Mouse (Mus musculus): ENCODE measurements around the gene Lig4.

Gene Lig4

DNA sequence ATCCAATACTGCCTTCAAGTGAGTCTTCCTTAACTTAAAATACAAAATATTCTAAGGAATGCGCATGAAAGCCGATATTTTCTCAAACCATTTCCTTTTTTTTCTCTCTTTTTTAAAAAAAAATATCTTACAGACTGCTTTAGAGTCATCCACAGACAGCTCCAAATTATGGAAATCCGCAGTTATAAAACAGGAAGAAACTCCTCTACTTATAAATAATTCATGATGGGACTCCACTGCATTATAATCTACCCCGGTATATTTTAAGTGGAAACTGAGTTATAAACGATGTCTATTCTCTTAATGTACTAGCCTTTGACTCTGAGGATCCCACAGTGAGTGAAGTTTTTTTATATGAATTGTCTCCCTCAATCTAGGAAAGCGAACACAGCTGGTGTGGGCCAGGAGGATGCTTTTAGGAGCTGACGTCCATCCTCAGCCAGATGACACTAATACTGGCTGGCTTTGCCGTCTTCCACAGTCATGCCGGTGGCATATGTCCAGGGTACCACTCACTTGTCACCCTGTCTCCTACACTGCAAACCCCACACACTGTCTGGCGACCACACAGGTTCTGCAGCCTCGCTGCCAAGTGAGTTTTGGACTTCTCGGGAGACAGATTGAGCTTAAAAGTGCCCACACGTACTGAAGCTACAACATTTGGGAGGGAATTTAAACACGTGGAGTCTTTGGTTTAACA lies 47.6 kb downstream of the Lig4 start:
- DNase-seq (ENCODE audit: low spot score) = no peak
